Mouse (Mus musculus) cerebellum, adult 8-10 months (tissue): ENCODE data around the gene Map3k14.

Source experiments
- DNase-seq: peaks from one replicate; pipeline ENCODE4 v3.0.0; 2022

Gene Map3k14

DNA sequence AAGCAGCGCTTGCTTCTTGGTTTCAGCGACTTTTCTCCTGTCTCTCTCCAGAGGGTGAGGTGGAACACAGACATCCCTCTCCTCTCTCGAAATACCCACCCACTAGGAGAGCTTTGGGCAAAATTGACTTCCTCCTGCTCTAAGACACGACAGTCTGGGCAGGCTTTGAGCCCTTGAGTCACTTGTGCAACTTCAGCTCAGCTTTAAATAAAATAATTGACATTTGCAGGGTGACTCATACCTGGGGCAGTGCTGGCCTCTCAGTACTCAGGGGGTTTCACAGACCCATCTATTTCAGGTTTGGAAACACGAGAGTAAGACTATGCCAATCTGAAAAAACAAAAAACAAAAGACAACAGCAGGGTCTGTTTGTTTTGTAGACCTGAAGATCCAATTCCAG is 2.2 kb upstream of the Map3k14 start:
- no peak for DNase-seq

GRCm38 (mm10) chr11:103268905-103269304 is 1.6 kb upstream of the Map3k14 start:
- DNase-seq = no peak

GRCm38 (mm10) chr11:103268350-103268749 is 1.1 kb upstream of the Map3k14 start:
- no peak for DNase-seq

- DNase-seq = no peak
These were observed 435 bp downstream of the Map3k14 start for GRCm38 (mm10) chr11:103266729-103267345.

- DNase-seq = no peak
These were observed 1.4 kb downstream of the Map3k14 start for GRCm38 (mm10) chr11:103265856-103266255.

DNA sequence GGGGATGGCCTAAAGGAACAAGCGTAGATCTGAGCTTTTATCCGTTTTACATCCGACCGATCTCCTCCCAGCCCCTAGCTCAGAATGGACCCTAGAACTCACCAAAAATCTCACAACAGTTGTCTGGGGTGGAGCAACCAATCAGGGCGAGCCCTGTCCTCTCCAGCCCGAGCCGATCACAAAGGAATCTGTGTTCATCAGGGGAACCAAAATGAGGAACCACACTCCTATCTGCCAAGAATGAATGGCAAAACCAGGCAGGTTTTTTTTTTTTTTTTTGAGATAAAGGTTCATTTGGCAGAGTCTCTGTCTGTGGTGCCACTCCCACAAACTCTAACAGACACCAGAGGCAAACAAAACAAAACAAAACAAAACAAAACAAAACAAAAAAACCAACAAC is 2.1 kb downstream of the Map3k14 start:
- DNase-seq = no peak

DNA sequence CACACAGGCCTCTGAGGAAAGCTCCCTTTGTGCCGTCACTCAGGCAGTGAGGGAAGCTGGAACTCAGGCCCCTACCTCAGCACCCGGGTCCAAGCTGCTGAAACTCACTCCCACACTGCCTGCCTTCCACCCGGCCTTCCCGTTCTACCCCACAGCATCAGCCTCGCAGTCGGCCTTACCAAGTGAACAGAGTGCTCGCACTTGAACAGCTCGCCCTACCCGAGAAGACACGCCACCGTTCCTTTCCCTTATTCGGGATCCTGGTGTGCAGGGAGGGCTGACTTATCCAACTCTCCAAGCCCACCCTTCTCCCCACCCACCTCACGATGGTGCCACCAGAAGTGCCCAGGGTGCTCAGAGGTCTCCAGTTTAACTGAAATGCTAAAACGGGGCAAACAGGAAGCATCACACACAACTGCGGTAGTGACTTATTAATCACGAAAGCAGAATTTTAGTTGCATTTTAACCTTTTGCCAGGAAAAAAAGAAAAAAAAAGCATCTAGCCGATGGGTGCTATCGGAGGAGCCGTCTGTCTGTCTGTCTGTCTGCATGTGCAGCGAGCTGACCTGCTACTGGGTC is 2.8 kb downstream of the Map3k14 start:
- no peak for DNase-seq

DNA sequence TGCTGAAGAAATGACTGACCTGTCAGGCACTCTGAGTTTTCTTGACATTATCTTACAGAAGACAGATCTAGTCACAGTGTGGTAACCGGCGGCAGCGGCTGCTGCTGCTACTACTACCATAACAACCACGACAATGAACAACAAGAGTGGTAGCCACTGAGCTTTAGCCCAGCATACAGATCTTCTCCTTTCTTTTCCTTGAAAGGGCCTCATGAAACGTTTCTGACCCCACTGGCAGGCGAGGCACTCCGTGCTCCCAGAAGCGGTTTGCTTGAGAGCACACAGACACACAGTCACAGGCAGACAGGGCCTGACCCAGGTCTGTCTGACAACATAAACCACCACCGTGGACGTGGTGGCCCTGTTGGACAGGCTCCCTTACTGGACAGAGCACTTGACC is 3.7 kb downstream of the Map3k14 start:
- no peak for DNase-seq

DNA sequence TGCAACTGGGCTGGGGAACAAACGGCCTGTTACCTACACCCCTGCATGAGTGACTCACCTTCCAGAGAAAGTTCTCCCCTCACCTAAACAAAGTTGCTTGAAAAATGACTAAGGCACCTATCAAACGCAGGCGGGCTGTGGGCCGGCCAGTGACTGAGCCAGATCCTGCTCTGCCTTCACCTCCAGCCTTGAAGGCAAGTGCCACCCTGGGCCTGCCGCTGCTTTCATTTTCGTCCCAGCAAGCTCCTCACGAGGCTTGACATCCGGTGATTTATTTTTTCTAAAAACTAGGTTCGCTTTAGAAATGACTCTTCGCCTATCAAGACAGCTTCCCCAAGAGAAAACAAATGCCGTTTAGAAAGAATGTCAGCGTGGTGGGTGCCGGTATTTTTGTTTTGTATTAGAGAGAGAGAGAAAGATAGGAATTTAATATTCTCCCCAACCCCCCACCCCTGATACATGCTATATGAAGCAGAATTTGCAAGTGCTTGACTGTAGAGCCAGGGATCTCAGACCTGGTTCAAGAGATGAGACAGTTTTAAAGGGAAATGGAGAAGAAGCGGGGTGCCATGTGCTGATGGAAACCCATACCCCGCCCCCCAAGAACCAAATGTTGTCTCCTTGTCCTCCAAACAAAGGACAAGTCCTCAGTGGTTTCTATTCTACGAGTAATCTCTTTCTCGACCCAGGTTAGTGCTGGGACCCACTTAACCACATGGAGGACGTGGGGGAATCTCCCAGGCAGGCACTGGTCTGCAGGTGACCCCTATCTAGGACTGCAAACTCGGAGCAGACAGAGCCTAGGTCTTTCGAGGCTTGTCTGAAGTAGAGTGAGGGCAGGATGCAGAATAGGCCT is 4.6 kb downstream of the Map3k14 start:
- no peak for DNase-seq

- no peak for DNase-seq
These were observed 5.4 kb downstream of the Map3k14 start for GRCm38 (mm10) chr11:103261671-103262411.

- DNase-seq = no peak
These were observed 6.6 kb downstream of the Map3k14 start for GRCm38 (mm10) chr11:103260515-103261192.

DNA sequence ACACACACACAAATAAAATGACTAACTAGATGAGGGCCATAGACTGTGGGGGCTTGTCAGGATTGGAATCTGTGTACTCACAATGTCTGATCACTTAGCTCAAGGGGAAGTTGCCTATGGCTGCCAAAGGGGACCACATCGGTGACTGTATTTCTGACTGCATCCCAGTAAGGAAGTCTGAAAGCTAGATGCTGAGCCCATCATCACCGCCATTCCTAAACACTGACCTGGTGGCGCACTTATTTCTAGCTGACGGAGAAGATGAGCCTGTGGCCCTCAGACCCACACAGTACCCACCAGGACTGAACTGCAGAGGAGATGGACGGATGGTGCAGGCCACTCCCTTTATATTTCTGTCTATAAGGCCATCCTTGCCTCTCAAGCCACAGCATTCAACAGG is 7.2 kb downstream of the Map3k14 start:
- DNase-seq = no peak

DNA sequence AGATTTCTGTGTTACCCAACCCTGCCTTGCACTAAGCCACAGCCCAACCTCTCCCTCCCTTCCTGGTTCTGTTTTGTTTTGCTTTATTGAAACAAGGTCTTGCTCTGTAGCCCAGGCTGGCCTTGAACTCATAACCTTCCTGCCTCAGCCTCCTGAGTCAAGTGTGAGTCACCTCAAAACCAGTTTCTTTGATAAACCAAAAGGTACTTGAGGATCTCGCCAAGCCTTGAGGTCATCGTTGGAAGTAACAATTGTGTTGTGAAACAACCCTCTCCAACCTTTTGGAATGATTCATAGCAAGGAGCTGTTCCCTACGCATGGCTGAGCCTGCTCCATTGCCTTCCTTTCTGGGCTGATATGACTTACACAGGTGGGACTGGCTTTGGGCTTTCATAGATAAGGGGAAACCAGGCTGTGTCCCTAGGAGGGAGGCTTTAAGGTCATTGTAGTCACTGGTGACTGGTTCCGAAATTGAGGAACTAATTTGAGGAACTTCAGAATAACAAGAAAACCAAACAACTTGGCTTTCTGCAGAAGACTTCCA is 9.3 kb downstream of the Map3k14 start:
- DNase-seq = no peak

- no peak for DNase-seq
These were observed 13.7 kb downstream of the Map3k14 start for GRCm38 (mm10) chr11:103253605-103254004.

- DNase-seq = no peak
These were observed 14.9 kb downstream of the Map3k14 start for GRCm38 (mm10) chr11:103252380-103252779.

- DNase-seq = no peak
These were observed 16.9 kb downstream of the Map3k14 start for GRCm38 (mm10) chr11:103250324-103250723.

GRCm38 (mm10) chr11:103249509-103249908 is 17.8 kb downstream of the Map3k14 start:
- no peak for DNase-seq

DNA sequence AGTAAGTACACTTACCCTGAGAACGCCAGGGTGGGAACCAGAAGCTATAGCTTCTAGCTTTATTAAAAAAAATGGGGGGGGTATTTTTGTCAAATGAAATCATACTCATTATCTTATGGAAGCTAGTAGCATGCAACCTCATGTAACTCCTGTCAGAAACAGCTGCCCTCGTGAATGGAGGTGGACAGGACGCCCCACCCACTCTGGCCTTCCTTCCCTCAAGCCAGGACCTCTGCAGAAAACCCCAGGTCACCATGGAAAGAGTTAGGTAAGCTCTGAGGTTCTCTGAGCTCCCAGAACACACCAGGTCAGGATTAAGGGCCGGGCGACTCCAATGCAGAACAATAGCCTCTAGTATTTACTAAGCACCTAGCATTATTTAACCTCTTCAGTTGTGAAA is 18.4 kb downstream of the Map3k14 start:
- DNase-seq = no peak

DNA sequence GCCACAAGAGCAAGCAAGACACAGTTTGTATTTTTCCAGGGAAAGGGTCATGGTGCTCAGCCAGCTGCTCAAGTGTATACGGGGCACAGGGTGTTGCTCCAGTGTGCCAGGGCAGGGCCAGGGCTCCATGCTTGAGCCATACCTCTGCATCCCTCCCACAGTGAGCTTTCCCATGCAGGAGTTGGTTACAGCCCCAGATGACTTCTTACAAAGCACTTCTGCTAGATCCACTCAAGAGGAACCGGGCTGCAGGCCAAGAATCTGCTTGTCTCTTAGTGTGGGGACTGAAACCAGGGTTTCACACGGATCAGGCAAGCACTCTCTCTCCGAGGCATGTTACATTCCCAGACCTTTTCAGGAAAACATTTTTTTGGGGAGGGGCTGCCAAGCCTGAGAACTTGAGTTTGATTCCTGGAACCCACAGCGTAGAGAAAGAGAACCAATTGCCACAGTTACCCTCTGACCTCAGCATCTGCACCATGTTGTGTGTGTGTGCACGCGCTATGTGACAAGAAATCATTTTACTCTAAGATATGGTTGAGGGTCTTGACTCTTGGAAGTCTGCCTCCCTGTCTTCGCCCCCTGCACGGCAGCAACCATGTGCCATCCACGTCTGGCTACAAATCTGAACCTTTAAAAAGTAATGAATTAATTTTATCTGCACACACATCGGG is 19.6 kb downstream of the Map3k14 start:
- DNase-seq = no peak

- DNase-seq = no peak
These were observed 20.5 kb downstream of the Map3k14 start for GRCm38 (mm10) chr11:103246731-103247290.

DNA sequence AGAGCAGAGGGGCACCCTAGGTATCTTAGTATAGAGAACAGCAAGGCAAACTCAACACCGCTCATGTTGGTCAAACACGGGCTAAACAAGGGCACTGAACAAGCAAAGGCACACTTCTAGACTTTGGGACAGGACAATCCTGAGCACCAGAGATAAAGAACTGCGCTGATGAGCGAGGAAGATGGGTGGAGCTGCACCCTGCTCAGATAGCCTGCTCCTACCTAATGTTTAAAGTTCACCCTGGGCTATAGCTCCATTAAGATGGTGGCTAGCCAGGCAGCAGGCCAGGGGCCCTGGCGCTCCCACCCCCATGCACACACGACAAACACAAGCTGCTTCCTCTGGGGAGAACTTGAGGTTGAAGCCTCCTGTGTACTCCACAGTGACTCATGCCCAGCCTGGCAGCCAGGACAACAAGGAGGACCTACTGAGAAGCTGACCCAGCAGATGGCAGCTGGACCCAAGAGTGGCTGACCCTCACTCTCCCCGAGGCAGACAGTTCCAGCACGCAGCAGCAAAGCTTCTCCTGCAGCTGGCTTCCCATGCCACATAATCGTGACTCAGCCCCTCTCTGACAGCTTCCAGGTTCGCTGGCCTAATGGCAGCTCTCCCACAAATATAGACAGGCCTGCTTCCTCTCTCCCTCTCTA is 21.1 kb downstream of the Map3k14 start:
- no peak for DNase-seq
